Mouse (Mus musculus) leukemia stem cell, adult 10-12 weeks (primary cell): ENCODE measurements around the gene Bcl2. TPM values are rescaled to one million over a fixed set of nuclear protein-coding genes. Genes with fewer than 3 reads are reported as not detected.

Experiments used
- polyA plus RNA-seq: library from polyadenylated mRNA; stranded (reverse); fragments of >175 nt; gene quantifications from 2 replicates; pipeline ENCODE4 v1.2.3, GENCODE M21; 2012; ENCODE audit warnings: low replicate concordance

The Bcl2 gene
- polyA plus RNA-seq, result 2.7 and 2.9 TPM in 2 replicates

GRCm38 (mm10) chr1:106713621-106714529, at the start of gene Bcl2:
Gene Bcl2 (minus strand): TSS chr1:106714274.

GRCm38 (mm10) chr1:106759572-106760435, 45.7 kb upstream of the Bcl2 start, which contains the start of gene Kdsr:
Gene Kdsr (minus strand): TSS chr1:106759727.

Other genes starting within 250 kb of the Bcl2 start
- 0.05 and 2.1 TPM in 2 replicates for gene Kdsr, start 45.5 kb upstream of the Bcl2 start, polyA plus RNA-seq
- gene Vps4b, start 82.5 kb upstream of the Bcl2 start, polyA plus RNA-seq, result 19.8 and 32.4 TPM in 2 replicates
- gene Serpinb5, start 146.9 kb upstream of the Bcl2 start, polyA plus RNA-seq, result 0.07 TPM in 1 of 2 replicates, not detected in the other
- not detected in 2 replicates for gene Serpinb12, start 220.2 kb upstream of the Bcl2 start, polyA plus RNA-seq